Mouse (Mus musculus) heart, embryonic 12.5 days (tissue): ENCODE data around the gene Immp2l. TPM values are rescaled to one million over a fixed set of nuclear protein-coding genes. Genes with fewer than 3 reads are reported as not detected.

Experiments used
- ATAC-seq: fragments of 200-750 bp; cut with Nextera tagmentation; 2 replicates; pipeline ENCODE4 v1.8.0; 2017; ENCODE audit warnings: moderate TSS enrichment, moderate library complexity; ENCODE audit not compliant: insufficient number of reproducible peaks, low FRiP score
- H3K27ac ChIP-seq: fragments of 300-500 bp; sonication (generic); 2 replicates; pipeline ENCODE4 v1.5.1; 2016; ENCODE audit warnings: mild to moderate bottlenecking, moderate library complexity; ENCODE audit not compliant: poor library complexity, severe bottlenecking
- H3K27me3 ChIP-seq: fragments of 300-500 bp; sonication (generic); replicated peaks from 2 replicates; pipeline ENCODE4 v1.6.1; 2016; ENCODE audit warnings: mild to moderate bottlenecking, moderate library complexity
- H3K36me3 ChIP-seq: fragments of 300-500 bp; sonication (generic); 2 replicates; pipeline ENCODE4 v1.6.1; 2016; ENCODE audit warnings: mild to moderate bottlenecking, moderate library complexity
- H3K4me1 ChIP-seq: fragments of 300-500 bp; sonication (generic); replicated peaks from 2 replicates; pipeline ENCODE4 v1.6.1; 2016; ENCODE audit warnings: mild to moderate bottlenecking
- H3K4me2 ChIP-seq: fragments of 300-500 bp; sonication (generic); 2 replicates; pipeline ENCODE4 v1.6.1; 2016; ENCODE audit warnings: mild to moderate bottlenecking, moderate library complexity
- H3K4me3 ChIP-seq: fragments of 300-500 bp; sonication (generic); 2 replicates; pipeline ENCODE4 v1.5.1; 2016; ENCODE audit warnings: mild to moderate bottlenecking
- H3K9ac ChIP-seq: fragments of 300-500 bp; sonication (generic); 2 replicates; pipeline ENCODE4 v1.6.1; 2016; ENCODE audit warnings: mild to moderate bottlenecking, moderate library complexity
- H3K9me3 ChIP-seq: fragments of 300-500 bp; sonication (generic); replicated peaks from 2 replicates; pipeline ENCODE4 v1.6.1; 2016; ENCODE audit warnings: mild to moderate bottlenecking, moderate library complexity
- WGBS: fragments of 180-500 bp; shearing (Covaris S2); methylation state at CpG from one replicate; pipeline ENCODE4 v1.1.7; 2016; 5-methylcytosine and 5-hydroxymethylcytosine counted together
- polyA plus RNA-seq: library from polyadenylated mRNA; unstranded; fragments of >200 nt; fragmentation: Nextera tagmentation; extraction: Ambion mirVana; gene quantifications from 2 replicates; pipeline ENCODE4 v1.2.1, GENCODE M21; 2016

The Immp2l gene
- polyA plus RNA-seq, 1 experiment from 2014 or later: 12.4 TPM

DNA sequence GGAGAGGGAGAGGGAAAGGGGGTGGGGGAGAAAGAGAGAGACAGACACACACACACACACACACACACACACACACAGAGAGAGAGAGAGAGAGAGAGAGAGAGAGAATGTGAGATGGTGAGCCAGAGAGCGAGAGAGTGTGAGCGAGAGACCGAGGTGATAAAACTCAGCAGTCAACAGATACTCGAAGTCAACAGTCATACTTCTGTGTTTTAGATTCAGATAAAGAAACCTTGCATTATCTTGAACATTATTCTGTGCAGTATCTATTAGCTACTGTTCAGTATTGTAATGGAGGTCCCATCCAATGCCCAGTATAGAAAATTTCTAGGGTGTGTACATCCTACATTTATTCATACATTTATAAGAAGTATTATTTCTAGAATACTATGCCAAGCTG lies 527.7 kb downstream of the Immp2l start:
- no peak for ATAC-seq
- Histone ChIP-seq H3K27me3 (no peaks in the 10 kb centered on the region), H3K4me1 (peaks cover 6% of the 10 kb centered on the region), H3K4me2 (no peak overlapping the region), H3K4me3 (no peak overlapping the region), H3K9ac (no peak overlapping the region), H3K36me3 (no peaks in the 10 kb centered on the region), H3K27ac (no peak overlapping the region), H3K9me3 (no peaks in the 10 kb centered on the region)
- 59% methylated on average over 4 of the region's 4 CpGs for WGBS

DNA sequence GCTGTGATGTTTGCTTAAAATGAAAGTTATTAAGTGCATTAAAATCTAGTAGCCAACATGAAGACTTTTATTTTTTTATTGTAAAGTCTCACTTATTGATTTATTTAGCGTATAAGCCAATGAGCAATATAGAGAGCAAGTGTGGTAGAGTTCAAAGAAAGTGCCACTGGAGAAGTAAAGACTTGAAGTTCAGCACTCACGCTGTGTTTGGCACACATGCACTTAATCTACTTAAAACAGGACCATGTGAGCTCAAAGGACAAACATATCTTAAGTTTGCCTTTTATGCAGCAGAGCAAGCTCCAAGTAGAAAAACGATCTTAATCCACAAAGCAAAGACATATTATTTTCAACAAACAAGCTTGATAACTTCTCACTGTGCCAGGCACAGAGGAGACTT lies 533.9 kb downstream of the Immp2l start:
- WGBS: 50% methylated on average over 3 of the region's 3 CpGs
- no peaks in the 10 kb centered on the region for H3K27me3 ChIP-seq
- no peak overlapping the region for H3K4me2 ChIP-seq
- H3K9me3 ChIP-seq: no peaks in the 10 kb centered on the region
- ATAC-seq: no peak
- no peaks in the 10 kb centered on the region for H3K36me3 ChIP-seq
- H3K4me1 ChIP-seq: peaks cover 8% of the 10 kb centered on the region
- H3K9ac ChIP-seq: no peak overlapping the region
- H3K4me3 ChIP-seq: no peak overlapping the region
- no peak overlapping the region for H3K27ac ChIP-seq

DNA sequence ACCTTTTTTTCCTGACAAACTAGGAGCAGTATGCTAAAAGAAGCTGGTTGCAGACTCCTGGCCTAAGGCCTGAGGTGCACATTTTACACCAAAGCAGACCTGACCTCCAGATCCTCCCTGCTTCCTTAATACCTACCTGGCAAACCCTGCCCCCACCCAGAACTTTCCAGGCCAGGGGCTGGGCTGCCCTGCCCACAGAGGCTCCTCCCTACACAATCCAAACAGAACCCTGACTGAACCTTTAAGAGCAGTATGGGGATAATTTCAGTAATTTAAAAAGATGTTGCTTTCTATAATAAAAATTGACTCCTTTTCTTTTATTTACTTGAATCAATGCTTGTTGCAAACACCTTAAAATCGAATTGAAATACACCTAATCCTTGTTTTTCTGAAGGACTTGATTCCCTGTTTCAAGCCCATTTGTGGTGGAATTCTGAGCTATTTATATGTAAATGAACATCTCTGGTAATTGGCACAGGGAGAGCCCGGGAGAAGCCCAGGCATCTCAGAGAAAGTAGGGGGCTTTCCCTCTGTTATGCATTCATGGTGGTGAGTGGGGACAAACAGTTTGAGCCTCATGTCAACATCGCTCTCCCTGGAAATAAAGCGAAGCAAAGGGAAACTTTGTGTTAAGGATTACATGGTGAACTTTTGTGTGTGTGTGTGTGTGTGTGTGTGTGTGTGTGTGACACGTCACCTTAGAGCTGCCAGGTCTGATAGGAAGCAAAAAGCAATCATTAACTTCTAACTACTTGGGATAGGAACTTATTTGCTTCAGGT lies 535.3 kb downstream of the Immp2l start:
- H3K4me3 ChIP-seq: no peak overlapping the region
- ATAC-seq: no peak
- peaks cover 8% of the 10 kb centered on the region for H3K4me1 ChIP-seq
- no peak overlapping the region for H3K27ac ChIP-seq
- no peak overlapping the region for H3K4me2 ChIP-seq
- no peaks in the 10 kb centered on the region for H3K9me3 ChIP-seq
- WGBS: 47% methylated on average over 5 of the region's 5 CpGs
- no peaks in the 10 kb centered on the region for H3K36me3 ChIP-seq
- H3K27me3 ChIP-seq: no peaks in the 10 kb centered on the region
- H3K9ac ChIP-seq: no peak overlapping the region

DNA sequence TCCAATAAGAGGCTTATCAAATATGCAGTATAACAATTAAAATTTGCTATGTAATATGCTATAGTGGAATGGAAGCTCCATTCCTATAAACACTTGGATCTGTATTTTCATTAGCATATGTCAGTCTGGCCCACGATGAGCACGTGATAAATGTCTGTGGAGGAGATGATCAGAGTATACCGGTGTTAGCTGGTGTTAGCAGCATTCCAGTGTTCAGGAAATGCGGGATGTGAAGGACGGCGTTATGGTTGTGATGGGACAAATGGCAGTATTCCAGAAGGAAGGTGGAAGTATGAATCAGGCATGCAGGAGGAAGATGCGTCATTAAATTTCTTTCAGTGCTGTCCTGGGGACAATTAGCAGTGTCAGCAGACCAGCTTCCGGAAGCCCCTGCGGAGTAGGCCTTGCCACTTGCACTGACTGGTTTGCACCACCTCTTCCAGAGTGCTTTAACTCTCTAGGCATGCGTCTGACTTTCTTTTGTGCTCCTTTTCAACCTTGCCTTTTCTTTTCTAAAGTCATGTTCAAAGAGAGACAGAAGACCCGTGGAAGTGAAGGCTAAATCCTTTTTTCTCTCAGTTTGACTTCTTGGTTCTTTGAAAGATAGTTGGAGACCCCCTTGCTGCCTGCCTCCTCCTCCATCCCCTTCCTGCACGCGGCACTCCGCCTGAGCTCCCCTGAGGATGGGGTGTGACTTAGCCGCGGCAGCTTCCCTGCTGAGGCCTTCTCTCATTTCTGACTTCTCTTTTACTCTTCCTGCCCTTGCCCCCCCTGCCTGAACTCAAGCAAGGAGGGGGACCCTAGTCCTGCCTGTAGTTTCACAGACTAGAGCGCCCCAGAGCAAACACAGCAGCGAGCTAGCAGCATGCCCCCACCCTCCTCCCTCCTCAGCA lies 541.9 kb downstream of the Immp2l start:
- no peaks in the 10 kb centered on the region for H3K36me3 ChIP-seq
- peak overlapping the region; percentile 63 for H3K4me2 ChIP-seq
- peak; percentile 72 for ATAC-seq
- 13% methylated on average over 18 of the region's 18 CpGs for WGBS
- peaks cover 10% of the 10 kb centered on the region for H3K4me1 ChIP-seq
- H3K9ac ChIP-seq: peak overlapping the region; percentile 65
- no peak overlapping the region for H3K27ac ChIP-seq
- H3K4me3 ChIP-seq: peak overlapping the region; percentile 23
- H3K27me3 ChIP-seq: no peaks in the 10 kb centered on the region
- H3K9me3 ChIP-seq: no peaks in the 10 kb centered on the region

DNA sequence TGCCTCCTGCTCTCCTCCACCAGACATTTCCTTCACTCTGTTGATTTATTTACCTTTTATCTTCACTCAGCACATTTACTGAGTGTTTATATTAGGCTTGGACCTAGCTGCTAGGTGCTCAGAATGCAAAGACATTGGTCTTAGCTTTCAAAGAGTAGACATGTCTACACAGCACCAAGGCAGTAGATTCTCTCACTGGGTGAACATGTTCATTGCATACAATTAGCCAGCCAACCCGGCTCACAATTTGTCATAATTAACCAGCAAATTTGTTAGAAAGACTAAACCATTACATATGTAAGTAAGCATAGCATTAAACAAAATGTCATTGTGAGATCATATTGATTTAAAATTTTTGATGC lies 542.5 kb downstream of the Immp2l start:
- Histone ChIP-seq H3K4me3 (peak overlapping the region; percentile 23; the same call in 1 of the 2 replicates), H3K27ac (no peak overlapping the region), H3K9ac (peak overlapping the region; percentile 65; the same call in 1 of the 2 replicates), H3K27me3 (no peaks in the 10 kb centered on the region), H3K9me3 (no peaks in the 10 kb centered on the region), H3K36me3 (no peaks in the 10 kb centered on the region), H3K4me1 (peaks cover 10% of the 10 kb centered on the region), H3K4me2 (peak overlapping the region; percentile 63)
- WGBS: 32% methylated on average over 1 of the region's 1 CpGs
- peak; percentile 22; the same call in 1 of the 2 replicates for ATAC-seq

DNA sequence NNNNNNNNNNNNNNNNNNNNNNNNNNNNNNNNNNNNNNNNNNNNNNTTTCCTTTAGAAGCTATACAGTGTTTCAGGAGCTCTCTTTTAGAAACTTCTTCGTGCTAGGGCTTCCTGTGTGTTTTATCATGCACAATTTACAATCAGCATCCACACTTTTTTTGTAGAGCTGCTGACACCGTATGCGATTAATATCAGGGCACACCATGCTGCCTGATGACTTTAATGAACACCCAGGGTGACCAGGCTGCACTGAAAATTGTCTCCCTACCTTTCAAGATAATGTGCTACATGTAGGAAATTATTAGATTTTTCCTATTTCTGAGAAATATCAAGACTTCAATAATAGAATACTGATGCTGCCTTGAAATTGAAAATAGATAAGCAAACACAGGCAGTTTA lies 549.9 kb downstream of the Immp2l start:
- WGBS: 42% methylated on average over 3 of the region's 3 CpGs
- H3K4me1 ChIP-seq: no peaks in the 10 kb centered on the region
- no peak for ATAC-seq
- no peak overlapping the region for H3K9ac ChIP-seq
- no peak overlapping the region for H3K4me3 ChIP-seq
- no peaks in the 10 kb centered on the region for H3K9me3 ChIP-seq
- H3K4me2 ChIP-seq: no peak overlapping the region
- no peak overlapping the region for H3K27ac ChIP-seq
- no peaks in the 10 kb centered on the region for H3K27me3 ChIP-seq
- H3K36me3 ChIP-seq: no peaks in the 10 kb centered on the region

DNA sequence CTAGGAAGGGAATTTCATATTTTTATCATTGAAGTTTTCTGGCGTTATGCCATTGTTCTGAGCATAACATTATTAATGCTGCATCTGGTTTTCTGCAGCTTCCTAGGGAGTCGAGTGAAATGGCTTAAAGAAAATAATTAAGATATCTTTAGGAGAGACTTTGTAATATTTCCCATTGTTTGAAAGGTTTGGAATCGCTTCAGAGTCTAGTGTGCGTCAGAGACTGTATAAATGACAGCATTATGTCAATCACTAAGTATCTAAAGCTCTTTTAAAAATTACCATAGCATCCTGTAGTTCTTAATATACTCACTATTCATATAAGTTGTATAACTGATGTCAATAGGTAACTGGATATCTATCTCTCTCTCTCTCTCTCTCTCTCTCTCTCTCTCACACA lies 551.3 kb downstream of the Immp2l start:
- Histone ChIP-seq H3K4me2 (no peak overlapping the region), H3K4me3 (no peak overlapping the region), H3K9ac (no peak overlapping the region), H3K27me3 (no peaks in the 10 kb centered on the region), H3K27ac (no peak overlapping the region), H3K36me3 (no peaks in the 10 kb centered on the region), H3K9me3 (no peaks in the 10 kb centered on the region), H3K4me1 (no peaks in the 10 kb centered on the region)
- no peak for ATAC-seq
- WGBS: 75% methylated on average over 4 of the region's 4 CpGs

DNA sequence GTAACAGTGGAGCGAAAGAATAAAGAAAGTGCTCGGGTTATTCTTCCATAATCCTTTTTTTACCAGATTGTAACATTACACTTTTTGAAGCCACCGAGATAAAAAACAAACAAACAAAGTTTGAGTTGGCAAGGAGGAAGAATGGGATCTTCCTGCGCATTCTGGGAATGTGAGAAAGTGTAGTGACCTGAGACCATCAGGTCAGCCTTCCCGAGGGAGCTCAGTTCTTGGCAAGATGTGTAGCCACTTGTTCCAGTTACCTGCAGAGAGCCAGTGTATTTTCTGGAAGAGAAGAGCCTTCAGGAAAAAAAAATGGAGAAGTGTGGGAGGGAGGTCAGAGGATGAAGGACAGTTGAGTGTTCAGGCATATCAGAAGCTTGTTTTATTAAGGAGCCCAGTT lies 569.5 kb downstream of the Immp2l start:
- H3K4me2 ChIP-seq: no peak overlapping the region
- 70% methylated on average over 5 of the region's 5 CpGs for WGBS
- no peak overlapping the region for H3K4me3 ChIP-seq
- no peaks in the 10 kb centered on the region for H3K36me3 ChIP-seq
- H3K9ac ChIP-seq: no peak overlapping the region
- no peaks in the 10 kb centered on the region for H3K9me3 ChIP-seq
- H3K27me3 ChIP-seq: no peaks in the 10 kb centered on the region
- no peak for ATAC-seq
- H3K27ac ChIP-seq: no peak overlapping the region
- no peaks in the 10 kb centered on the region for H3K4me1 ChIP-seq

DNA sequence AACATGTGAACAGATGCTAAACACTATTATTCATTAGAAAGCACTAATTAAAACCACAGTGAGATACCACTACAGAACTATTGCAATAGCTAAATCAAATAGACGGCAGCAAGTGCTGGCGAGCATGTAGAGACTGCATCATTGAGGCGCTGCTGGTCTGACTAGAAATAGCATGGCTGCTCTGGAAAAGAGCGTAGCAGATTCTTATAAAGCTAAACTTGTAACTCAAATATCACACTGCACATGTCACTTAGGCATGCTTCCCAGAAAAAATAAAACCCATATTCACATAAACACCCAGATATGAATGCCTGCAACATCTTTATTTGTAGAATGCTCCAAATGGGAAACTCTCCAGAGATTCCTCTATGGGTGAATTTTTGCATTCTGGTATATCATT lies 570.1 kb downstream of the Immp2l start:
- no peak for ATAC-seq
- Histone ChIP-seq H3K4me1 (no peaks in the 10 kb centered on the region), H3K36me3 (no peaks in the 10 kb centered on the region), H3K4me2 (no peak overlapping the region), H3K27me3 (no peaks in the 10 kb centered on the region), H3K9ac (no peak overlapping the region), H3K4me3 (no peak overlapping the region), H3K27ac (no peak overlapping the region), H3K9me3 (no peaks in the 10 kb centered on the region)
- 87% methylated on average over 4 of the region's 4 CpGs for WGBS

DNA sequence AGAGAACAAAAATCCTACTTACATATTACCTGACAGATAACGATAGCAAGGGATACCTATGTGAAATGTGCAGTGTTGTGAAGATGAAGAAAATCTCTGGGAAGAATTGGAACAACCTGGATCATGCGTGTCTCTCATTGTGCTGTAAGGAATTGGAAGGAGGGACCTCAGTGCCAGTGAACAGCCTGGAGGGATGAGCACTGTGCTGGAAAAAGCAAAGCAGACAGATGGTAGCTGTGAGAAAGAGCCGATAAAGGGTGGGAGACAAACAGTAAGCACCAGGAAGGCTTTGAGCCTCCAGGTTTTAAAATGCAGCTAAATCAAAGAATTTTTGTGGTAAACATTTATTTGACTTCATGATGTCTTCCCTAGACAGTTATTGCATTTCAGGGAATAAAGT lies 591.4 kb downstream of the Immp2l start:
- Histone ChIP-seq H3K4me1 (no peaks in the 10 kb centered on the region), H3K36me3 (no peaks in the 10 kb centered on the region), H3K27ac (no peak overlapping the region), H3K9me3 (no peaks in the 10 kb centered on the region), H3K4me2 (no peak overlapping the region), H3K9ac (no peak overlapping the region), H3K27me3 (no peaks in the 10 kb centered on the region), H3K4me3 (no peak overlapping the region)
- WGBS: 81% methylated on average over 3 of the region's 3 CpGs
- no peak for ATAC-seq

DNA sequence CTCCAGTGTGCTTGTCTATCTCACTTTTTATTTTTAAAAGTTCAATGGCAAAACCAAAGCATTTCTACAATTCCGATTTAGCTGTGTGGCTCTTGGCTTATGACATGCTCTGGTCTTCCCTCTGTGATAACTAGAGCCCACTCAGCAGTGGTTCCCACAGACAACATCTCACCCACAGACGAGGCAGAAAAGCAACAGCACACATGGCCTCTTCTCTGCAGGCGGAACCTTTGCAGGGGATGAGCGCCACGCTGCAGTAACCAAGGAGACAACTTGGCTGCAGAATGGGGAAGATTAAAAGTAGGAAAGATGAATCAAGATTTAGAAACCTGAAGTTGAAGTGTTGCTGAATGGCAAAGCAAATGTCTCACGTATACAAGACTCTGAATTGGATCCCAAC lies 597.5 kb downstream of the Immp2l start:
- no peaks in the 10 kb centered on the region for H3K9me3 ChIP-seq
- no peaks in the 10 kb centered on the region for H3K36me3 ChIP-seq
- H3K4me1 ChIP-seq: no peaks in the 10 kb centered on the region
- H3K9ac ChIP-seq: no peak overlapping the region
- no peaks in the 10 kb centered on the region for H3K27me3 ChIP-seq
- H3K27ac ChIP-seq: no peak overlapping the region
- WGBS: 76% methylated on average over 6 of the region's 6 CpGs
- no peak for ATAC-seq
- no peak overlapping the region for H3K4me3 ChIP-seq
- H3K4me2 ChIP-seq: no peak overlapping the region
